Mouse (Mus musculus) G1E (cell line): Measurements from ENCODE around the gene Gsn.

ENCODE experiments used
- CTCF ChIP-seq: IDR thresholded peaks from 2 replicates; pipeline ENCODE4 v1.5.1; 2012; ENCODE audit warnings: low read depth, low read length, inconsistent platforms, mixed read lengths
- GATA1 ChIP-seq: IDR thresholded peaks from 2 replicates; pipeline ENCODE4 v1.6.1; 2012; ENCODE audit warnings: borderline replicate concordance, low read length, inconsistent platforms, mixed read lengths

DNA sequence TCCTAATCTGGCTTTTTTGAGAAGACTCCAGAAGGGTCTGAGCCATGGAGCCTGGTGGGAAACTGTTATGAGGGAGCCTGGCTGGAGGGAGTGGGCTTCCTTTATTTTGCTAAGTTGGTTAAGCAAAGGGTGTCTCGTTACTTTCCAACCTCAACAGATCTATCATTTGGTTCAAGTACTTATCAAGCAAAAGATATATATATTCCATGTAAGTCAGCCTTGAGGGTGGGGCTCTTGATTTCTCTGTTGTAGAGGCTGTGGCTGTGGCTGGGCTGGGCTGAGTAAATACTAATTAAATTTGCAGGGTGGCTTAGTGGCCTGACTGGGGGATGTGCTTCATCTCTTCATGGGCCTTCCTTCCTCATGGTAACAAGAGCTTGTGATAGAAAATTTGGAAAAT lies 4.1 kb downstream of the Gsn start:
- TF ChIP-seq GATA1 = no peak
- TF ChIP-seq CTCF = no peak
